Mouse (Mus musculus): Measurements from ENCODE around the gene Miga1. TPM values are rescaled to one million over a fixed set of nuclear protein-coding genes. Genes with fewer than 3 reads are reported as not detected.

The Miga1 gene
- polyA plus RNA-seq, 1 experiment: 24.8 TPM

DNA sequence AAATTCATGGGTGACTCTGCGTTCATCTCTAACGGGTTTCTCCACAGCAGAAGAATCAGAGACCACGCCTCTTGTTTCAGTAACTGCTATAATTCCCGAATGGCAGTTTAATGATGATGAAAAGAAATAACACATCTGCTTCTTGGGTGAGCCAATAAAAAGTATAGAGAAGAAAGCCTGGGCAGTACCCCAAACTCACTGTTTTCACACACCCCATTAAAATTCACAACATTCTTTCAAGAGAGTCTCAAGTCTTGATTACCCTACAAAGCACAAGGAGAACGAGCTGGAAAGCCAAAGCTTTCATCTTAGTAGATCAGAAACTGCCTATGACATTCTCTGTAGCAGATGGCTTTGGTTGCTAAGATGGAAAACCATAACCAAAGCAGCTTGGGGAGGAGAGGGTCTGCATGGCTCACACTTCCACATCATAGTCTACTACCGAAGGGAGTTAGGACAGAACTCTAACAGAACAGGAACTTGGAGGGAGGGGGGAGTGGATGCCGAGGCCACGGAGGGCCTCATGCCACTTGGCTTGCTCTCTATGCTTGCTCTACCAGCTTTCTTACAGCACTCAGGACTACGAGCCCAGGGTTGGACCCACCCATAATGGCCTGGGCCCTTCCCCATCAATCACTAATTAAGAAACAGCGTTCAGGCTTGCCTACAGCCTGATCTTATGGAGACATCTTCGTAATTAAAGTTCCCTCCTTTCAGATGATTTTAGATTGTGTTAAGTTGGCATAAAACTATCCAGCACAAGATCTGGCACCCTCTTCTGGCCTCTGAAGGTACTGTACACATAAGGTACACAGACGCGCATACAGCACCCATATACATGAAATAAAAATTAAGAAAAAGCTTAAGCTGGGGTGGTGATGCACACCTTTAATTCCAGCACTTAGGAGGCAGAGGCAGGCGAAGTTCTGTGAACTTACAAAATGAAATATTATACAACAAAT, 39.5 kb downstream of the Miga1 start:
- no peak; the same call in 1 of the 2 replicates for TF ChIP-seq CTCF (IDR thresholded peaks at IDR 0.05; ENCODE audit: borderline replicate concordance, extremely low read depth, insufficient read depth, insufficient read length)
- TF ChIP-seq POLR2A (IDR thresholded peaks at IDR 0.05; ENCODE audit: borderline replicate concordance, extremely low read depth, insufficient read depth, insufficient read length, poor library complexity, severe bottlenecking): no peak
- no peak for DNase-seq (ENCODE audit: low read depth)

DNA sequence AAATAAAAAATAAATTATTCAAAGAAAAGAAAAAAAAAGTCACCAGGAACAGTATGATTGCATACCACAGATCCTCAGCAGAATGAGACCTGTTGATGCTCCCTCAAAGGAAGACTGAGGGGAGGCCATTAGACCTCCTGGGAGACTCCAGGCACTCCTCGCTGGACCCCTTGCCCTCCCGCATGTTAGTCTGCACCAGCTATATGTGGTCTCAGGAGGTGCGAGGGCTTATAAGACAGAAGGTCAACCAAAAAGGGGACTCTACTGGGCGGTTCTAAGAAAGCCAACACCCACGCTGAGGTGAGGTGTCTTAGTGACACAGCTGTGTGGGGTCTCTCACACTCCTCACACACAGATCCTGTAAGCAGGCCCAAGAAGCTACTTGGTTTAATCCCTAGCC, 44.3 kb downstream of the Miga1 start:
- no peak for DNase-seq (ENCODE audit: low read depth)
- TF ChIP-seq POLR2A (IDR thresholded peaks at IDR 0.05; ENCODE audit: borderline replicate concordance, extremely low read depth, insufficient read depth, insufficient read length, poor library complexity, severe bottlenecking) (no peak), CTCF (IDR thresholded peaks at IDR 0.05; ENCODE audit: borderline replicate concordance, extremely low read depth, insufficient read depth, insufficient read length) (no peak)

DNA sequence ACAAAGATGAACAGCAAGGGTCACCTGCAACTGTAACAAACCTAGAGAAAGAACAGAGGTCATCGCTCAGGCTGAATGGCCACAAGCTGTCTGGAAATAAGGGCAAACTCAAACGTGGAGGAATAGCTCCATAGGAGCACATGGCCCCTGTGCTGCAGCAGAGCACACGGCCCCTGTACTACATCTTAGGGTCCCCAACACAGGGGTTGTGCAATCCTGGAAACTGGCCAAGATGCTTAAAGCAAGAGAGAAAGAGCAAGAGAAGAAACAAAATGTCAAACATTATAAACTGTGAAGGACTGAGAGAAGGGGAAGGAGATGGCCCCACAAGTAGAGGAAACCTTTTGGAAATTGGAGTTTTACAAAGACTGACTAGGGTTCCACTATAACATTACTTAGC, 45.8 kb downstream of the Miga1 start:
- DNase-seq (ENCODE audit: low read depth): no peak
- TF ChIP-seq CTCF (IDR thresholded peaks at IDR 0.05; ENCODE audit: borderline replicate concordance, extremely low read depth, insufficient read depth, insufficient read length): no peak

- TF ChIP-seq CTCF (IDR thresholded peaks at IDR 0.05; ENCODE audit: borderline replicate concordance, extremely low read depth, insufficient read depth, insufficient read length): no peak
- TF ChIP-seq POLR2A (IDR thresholded peaks at IDR 0.05; ENCODE audit: borderline replicate concordance, extremely low read depth, insufficient read depth, insufficient read length, poor library complexity, severe bottlenecking): no peak
Measured at GRCm38 (mm10) chr3:152293530-152294181, 46.6 kb downstream of the Miga1 start.

DNA sequence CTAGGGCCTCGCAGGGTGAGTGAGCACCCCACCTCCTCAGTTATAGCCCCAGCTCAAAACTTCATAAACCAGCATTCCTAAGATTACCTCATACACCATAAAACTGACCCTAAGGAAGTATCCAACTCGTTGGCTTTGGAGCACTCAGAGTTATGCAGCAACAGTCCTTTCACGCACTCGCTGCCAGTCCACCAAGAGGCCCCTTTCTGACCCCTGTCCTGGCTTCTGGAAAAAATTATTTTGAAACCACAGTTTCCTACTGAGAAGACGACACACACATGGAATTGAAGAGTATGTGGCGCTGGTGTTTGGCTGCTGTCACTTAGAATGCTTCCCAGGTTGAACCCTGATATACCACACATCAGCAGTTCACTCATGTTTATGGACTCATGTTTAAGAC, 48.3 kb downstream of the Miga1 start:
- DNase-seq (ENCODE audit: low read depth): no peak
- TF ChIP-seq POLR2A (IDR thresholded peaks at IDR 0.05; ENCODE audit: borderline replicate concordance, extremely low read depth, insufficient read depth, insufficient read length, poor library complexity, severe bottlenecking): no peak
- TF ChIP-seq CTCF (IDR thresholded peaks at IDR 0.05; ENCODE audit: borderline replicate concordance, extremely low read depth, insufficient read depth, insufficient read length): no peak

More at GRCm38 (mm10) chr3:152293530-152294181, 46.6 kb downstream of the Miga1 start:
- no peak for DNase-seq (ENCODE audit: low read depth)

DNA sequence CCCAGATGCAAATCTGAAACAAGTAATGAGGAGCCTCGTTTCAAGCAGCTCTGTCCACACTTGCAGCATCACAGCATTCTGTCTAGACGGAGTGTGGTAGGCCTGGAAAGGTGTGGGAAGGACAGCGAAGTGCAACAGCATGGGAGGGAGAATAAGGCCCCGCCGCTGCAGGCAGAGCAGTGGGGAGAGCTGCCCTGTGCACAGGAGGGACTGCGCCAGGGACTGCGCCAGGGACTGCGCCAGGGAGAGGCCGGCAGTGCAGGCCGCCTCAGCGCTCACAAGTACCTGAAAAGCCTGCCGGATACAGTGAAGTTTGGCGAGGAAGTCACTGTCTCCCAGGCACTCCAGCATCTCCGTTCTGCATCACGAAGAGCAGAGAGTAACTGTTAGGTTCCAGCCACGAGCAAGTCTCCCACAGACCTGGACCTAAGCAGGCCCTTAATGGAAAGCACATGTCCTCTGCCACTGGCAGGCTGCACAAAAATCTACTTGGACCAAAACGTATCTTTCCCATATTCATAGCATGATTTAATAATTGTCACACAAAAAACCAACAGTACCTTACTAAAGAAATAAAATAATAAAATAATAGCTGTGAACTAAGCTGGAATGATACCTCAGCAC, 49.9 kb downstream of the Miga1 start:
- TF ChIP-seq CTCF (IDR thresholded peaks at IDR 0.05; ENCODE audit: borderline replicate concordance, extremely low read depth, insufficient read depth, insufficient read length) (no peak), POLR2A (IDR thresholded peaks at IDR 0.05; ENCODE audit: borderline replicate concordance, extremely low read depth, insufficient read depth, insufficient read length, poor library complexity, severe bottlenecking) (no peak)
- DNase-seq (ENCODE audit: low read depth): no peak

DNA sequence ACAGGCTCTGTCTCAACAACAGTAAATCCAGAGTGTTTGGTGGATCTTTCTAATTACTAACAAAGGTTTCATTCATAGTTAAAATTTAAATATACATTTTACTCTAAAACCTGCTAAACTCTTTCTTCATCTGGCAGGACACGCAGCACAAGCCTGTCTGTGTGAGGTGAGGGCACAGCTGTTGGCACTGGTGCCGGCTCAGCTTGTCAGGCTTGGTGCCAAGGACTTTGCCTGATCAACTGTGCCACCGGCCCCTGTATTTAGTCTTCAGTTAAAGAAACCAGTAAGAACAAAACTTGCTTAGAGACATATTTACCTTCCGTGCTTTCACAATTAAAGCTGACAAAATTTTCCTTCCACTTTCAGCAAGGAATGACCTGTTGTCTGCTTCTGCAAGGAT, 51.5 kb downstream of the Miga1 start:
- DNase-seq (ENCODE audit: low read depth): peak; percentile 45
- TF ChIP-seq CTCF (IDR thresholded peaks at IDR 0.05; ENCODE audit: borderline replicate concordance, extremely low read depth, insufficient read depth, insufficient read length): no peak
- TF ChIP-seq POLR2A (IDR thresholded peaks at IDR 0.05; ENCODE audit: borderline replicate concordance, extremely low read depth, insufficient read depth, insufficient read length, poor library complexity, severe bottlenecking): no peak

DNA sequence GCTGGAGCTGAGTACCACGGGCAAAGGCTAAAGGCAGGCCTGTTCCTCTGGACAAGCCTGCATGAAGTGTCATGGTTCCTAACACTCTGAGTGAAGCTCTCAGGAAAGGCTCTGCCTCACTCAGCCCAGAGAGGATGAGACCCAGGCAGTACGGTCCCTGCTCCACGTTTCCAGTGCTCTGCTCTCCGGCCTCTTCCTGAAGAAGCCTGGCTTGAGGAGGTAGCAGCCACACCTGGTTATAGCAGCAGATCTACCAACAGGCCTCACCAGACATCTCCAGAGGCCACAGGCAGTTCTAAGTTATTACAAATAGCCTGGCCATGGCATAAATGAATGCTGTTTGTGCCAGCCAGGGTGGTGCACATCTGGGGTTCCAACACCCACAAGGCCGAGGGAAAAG, 51.9 kb downstream of the Miga1 start:
- no peak for DNase-seq (ENCODE audit: low read depth)
- TF ChIP-seq CTCF (IDR thresholded peaks at IDR 0.05; ENCODE audit: borderline replicate concordance, extremely low read depth, insufficient read depth, insufficient read length): no peak
- no peak for TF ChIP-seq POLR2A (IDR thresholded peaks at IDR 0.05; ENCODE audit: borderline replicate concordance, extremely low read depth, insufficient read depth, insufficient read length, poor library complexity, severe bottlenecking)

DNA sequence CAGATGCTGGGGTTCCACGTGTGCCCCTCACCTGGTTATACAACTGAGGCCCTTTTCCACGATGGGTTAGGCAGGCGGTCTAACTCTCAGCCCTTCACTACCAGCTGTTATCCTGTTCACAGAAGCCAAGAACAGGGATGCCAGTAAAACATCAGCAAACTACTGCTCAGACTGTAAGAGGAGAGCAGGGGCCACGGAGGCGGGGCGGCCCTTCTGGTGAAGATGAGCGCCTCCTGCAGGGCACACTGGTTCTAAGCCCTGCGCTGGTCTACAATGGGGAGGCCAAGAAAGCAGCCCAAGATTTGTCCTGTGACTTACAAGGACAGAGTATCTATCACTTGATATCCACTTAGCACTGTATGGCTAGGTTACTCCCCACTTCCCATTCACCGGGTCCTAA, 52.4 kb downstream of the Miga1 start:
- DNase-seq (ENCODE audit: low read depth): no peak
- no peak for TF ChIP-seq CTCF (IDR thresholded peaks at IDR 0.05; ENCODE audit: borderline replicate concordance, extremely low read depth, insufficient read depth, insufficient read length)
- TF ChIP-seq POLR2A (IDR thresholded peaks at IDR 0.05; ENCODE audit: borderline replicate concordance, extremely low read depth, insufficient read depth, insufficient read length, poor library complexity, severe bottlenecking): no peak

GRCm38 (mm10) chr3:152284759-152285158, 55.4 kb downstream of the Miga1 start:
- TF ChIP-seq POLR2A (IDR thresholded peaks at IDR 0.05; ENCODE audit: borderline replicate concordance, extremely low read depth, insufficient read depth, insufficient read length, poor library complexity, severe bottlenecking) (no peak), CTCF (IDR thresholded peaks at IDR 0.05; ENCODE audit: borderline replicate concordance, extremely low read depth, insufficient read depth, insufficient read length) (no peak)
- DNase-seq (ENCODE audit: low read depth): no peak

GRCm38 (mm10) chr3:152284306-152284705, 55.9 kb downstream of the Miga1 start:
- no peak for DNase-seq (ENCODE audit: low read depth)
- no peak for TF ChIP-seq POLR2A (IDR thresholded peaks at IDR 0.05; ENCODE audit: borderline replicate concordance, extremely low read depth, insufficient read depth, insufficient read length, poor library complexity, severe bottlenecking)
- TF ChIP-seq CTCF (IDR thresholded peaks at IDR 0.05; ENCODE audit: borderline replicate concordance, extremely low read depth, insufficient read depth, insufficient read length): no peak

All from brain, embryonic 14.5 days (tissue).